Mouse (Mus musculus): ENCODE measurements around the gene Dmp1. TPM values are rescaled to one million over a fixed set of nuclear protein-coding genes. Genes with fewer than 3 reads are reported as not detected.

Gene Dmp1
- polyA plus RNA-seq, 1 experiment from 2014 or later = 0.05 TPM

DNA sequence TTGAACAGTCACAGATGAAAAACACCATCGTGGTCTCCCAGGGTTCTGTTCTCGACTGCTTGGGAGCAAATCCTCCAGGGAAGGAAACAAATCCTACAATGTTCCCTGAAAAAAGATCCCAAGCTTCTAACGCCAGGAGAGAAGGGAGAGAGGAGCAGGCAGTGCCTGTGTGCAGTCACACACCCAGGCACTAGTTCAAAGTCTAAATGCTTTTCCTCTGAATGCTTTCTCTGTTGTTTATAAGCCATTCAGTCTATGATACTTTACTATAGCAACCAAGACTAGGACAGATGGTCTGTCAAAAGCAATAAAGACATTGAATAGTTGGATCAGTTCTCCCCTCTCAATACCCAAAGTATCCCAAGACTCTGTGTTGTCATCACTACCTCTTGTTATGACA is 15.1 kb upstream of the Dmp1 start:
- Histone ChIP-seq H3K27me3 (replicated peaks; ENCODE audit: control insufficient read depth, insufficient read depth, low read length) (no peaks in the 10 kb centered on the region), H3K36me3 (ENCODE audit: control insufficient read depth, insufficient read depth, low read length) (no peaks in the 10 kb centered on the region), H3K4me1 (replicated peaks; ENCODE audit: control insufficient read depth, insufficient read depth, low read length) (no peaks in the 10 kb centered on the region), H3K4me2 (no peak overlapping the region), H3K27ac (ENCODE audit: low read depth, low read length) (no peak overlapping the region), H3K9me3 (ENCODE audit: control insufficient read depth, low read length) (no peaks in the 10 kb centered on the region; the same call in 1 of the 2 replicates), H3K4me3 (ENCODE audit: low read depth, low read length) (no peak overlapping the region), H3K9ac (ENCODE audit: low read depth, low read length) (no peak overlapping the region)
- DNase-seq (ENCODE audit: low spot score) (no peak), ATAC-seq (replicated peaks; ENCODE audit: low FRiP score) (no peak)
- 60% methylated on average over 3 of the region's 3 CpGs for WGBS

DNA sequence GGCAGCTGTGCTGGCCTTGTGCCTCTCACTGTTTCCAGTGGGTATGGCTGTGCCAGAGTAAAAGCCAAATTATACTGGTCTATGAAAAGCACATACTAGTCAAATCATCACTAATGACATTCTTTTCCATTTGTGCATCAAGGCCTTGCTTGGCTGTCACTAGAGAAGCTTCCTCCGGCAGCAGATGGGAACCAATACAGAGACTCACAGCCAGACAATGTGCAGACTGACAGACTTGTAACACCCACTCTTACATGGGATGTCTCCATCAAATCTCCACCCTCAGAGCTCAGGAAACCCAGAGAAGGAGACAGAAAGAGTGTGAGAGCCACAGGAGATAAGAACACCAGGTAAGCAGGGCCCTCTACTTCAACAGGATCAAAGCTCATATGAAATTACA is 7.3 kb upstream of the Dmp1 start:
- H3K27me3 ChIP-seq (replicated peaks; ENCODE audit: control insufficient read depth, insufficient read depth, low read length) = no peaks in the 10 kb centered on the region
- no peak overlapping the region for H3K4me2 ChIP-seq
- DNase-seq (ENCODE audit: low spot score) = no peak
- no peak overlapping the region for H3K27ac ChIP-seq (ENCODE audit: low read depth, low read length)
- no peaks in the 10 kb centered on the region for H3K4me1 ChIP-seq (replicated peaks; ENCODE audit: control insufficient read depth, insufficient read depth, low read length)
- 91% methylated on average over 1 of the region's 1 CpGs for WGBS
- no peaks in the 10 kb centered on the region for H3K9me3 ChIP-seq (ENCODE audit: control insufficient read depth, low read length)
- no peak for ATAC-seq (replicated peaks; ENCODE audit: low FRiP score)
- H3K9ac ChIP-seq (ENCODE audit: low read depth, low read length) = no peak overlapping the region
- H3K36me3 ChIP-seq (ENCODE audit: control insufficient read depth, insufficient read depth, low read length) = no peaks in the 10 kb centered on the region
- no peak overlapping the region for H3K4me3 ChIP-seq (ENCODE audit: low read depth, low read length)

DNA sequence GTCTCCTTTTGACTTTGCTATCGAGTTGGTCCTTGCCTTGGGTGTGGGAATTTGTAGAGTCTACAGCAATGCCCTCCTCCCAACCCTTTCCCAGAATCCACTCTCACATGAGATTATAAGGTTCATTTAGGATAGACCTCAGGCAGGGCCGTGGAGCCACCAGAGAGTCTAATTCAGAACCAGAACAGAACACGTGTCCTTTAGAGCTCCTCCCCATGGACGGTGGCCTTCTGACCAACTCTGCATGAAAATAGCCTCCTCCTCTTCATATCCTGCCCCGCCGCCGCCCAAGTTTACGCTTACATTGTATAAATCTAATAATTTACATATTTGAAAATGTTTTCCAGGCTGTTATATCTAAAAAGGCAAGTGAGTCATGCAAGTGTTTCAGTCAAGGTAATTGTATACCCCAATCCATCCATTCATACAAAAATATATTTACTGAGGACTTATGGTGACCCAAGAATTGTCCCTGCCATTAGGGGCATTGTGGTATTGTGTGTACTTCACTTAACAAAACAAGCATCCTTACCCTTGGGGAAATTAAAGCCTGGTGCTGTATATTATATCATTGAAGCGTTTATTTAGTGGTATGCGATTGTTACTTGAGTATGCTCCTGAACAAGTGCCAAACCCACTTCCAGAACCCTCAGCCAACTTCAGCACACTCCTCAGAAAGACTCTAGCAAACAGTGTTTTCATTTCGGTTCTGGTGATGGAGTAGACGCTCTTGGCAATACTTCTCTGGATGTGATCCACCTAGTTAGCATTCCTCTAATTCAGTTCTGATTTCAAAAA is 1.1 kb upstream of the Dmp1 start:
- Histone ChIP-seq H3K4me1 (replicated peaks; ENCODE audit: control insufficient read depth, insufficient read depth, low read length) (no peaks in the 10 kb centered on the region), H3K27me3 (replicated peaks; ENCODE audit: control insufficient read depth, insufficient read depth, low read length) (no peaks in the 10 kb centered on the region), H3K9ac (ENCODE audit: low read depth, low read length) (no peak overlapping the region), H3K27ac (ENCODE audit: low read depth, low read length) (no peak overlapping the region), H3K4me3 (ENCODE audit: low read depth, low read length) (no peak overlapping the region), H3K4me2 (no peak overlapping the region), H3K9me3 (ENCODE audit: control insufficient read depth, low read length) (no peaks in the 10 kb centered on the region), H3K36me3 (ENCODE audit: control insufficient read depth, insufficient read depth, low read length) (no peaks in the 10 kb centered on the region)
- 91% methylated on average over 12 of the region's 12 CpGs for WGBS
- no peak for DNase-seq (ENCODE audit: low spot score)
- ATAC-seq (replicated peaks; ENCODE audit: low FRiP score) = no peak

DNA sequence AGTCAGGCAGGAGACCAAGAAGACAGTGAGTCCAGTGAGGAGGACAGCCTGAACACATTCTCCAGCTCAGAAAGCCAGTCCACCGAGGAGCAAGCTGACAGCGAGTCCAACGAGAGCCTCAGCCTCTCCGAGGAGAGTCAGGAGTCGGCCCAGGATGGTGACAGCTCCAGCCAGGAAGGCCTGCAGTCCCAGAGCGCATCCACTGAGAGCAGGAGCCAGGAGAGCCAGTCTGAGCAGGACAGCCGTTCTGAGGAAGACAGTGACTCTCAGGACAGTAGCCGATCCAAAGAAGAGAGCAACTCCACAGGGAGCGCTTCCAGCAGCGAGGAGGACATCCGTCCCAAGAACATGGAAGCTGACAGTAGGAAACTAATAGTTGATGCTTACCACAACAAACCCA is 10.1 kb downstream of the Dmp1 start:
- DNase-seq (ENCODE audit: low spot score) = no peak
- Histone ChIP-seq H3K9ac (ENCODE audit: low read depth, low read length) (no peak overlapping the region), H3K9me3 (ENCODE audit: control insufficient read depth, low read length) (no peaks in the 10 kb centered on the region), H3K4me1 (replicated peaks; ENCODE audit: control insufficient read depth, insufficient read depth, low read length) (no peaks in the 10 kb centered on the region), H3K4me2 (no peak overlapping the region), H3K27me3 (replicated peaks; ENCODE audit: control insufficient read depth, insufficient read depth, low read length) (no peaks in the 10 kb centered on the region), H3K27ac (ENCODE audit: low read depth, low read length) (no peak overlapping the region), H3K4me3 (ENCODE audit: low read depth, low read length) (no peak overlapping the region), H3K36me3 (ENCODE audit: control insufficient read depth, insufficient read depth, low read length) (no peaks in the 10 kb centered on the region)
- ATAC-seq (replicated peaks; ENCODE audit: low FRiP score) = no peak
- 79% methylated on average over 11 of the region's 11 CpGs for WGBS

DNA sequence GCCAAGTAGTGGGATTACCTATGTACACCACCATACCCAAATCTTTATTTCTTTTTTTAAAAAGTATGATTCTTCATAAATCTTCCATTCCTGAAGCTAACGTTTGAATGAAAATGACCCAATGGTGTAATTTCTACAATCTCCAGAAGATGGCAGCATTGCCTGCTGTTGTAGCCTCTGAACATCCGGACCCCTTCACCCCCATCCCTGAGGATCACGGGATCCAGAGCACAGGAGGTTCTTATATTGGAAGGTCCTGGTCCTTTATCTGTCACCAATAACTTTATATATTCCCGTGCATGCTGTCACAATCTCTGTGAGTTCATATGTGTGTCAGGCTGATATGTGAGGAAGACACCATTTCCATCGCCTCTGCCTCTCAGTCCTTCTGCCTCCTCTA is 16.5 kb downstream of the Dmp1 start:
- Histone ChIP-seq H3K9me3 (ENCODE audit: control insufficient read depth, low read length) (no peaks in the 10 kb centered on the region), H3K27ac (ENCODE audit: low read depth, low read length) (no peak overlapping the region), H3K36me3 (ENCODE audit: control insufficient read depth, insufficient read depth, low read length) (no peaks in the 10 kb centered on the region), H3K9ac (ENCODE audit: low read depth, low read length) (no peak overlapping the region), H3K4me1 (replicated peaks; ENCODE audit: control insufficient read depth, insufficient read depth, low read length) (no peaks in the 10 kb centered on the region), H3K27me3 (replicated peaks; ENCODE audit: control insufficient read depth, insufficient read depth, low read length) (no peaks in the 10 kb centered on the region), H3K4me3 (ENCODE audit: low read depth, low read length) (no peak overlapping the region), H3K4me2 (no peak overlapping the region)
- no peak for DNase-seq (ENCODE audit: low spot score)
- no peak for ATAC-seq (replicated peaks; ENCODE audit: low FRiP score)
- WGBS = 34% methylated on average over 5 of the region's 5 CpGs

DNA sequence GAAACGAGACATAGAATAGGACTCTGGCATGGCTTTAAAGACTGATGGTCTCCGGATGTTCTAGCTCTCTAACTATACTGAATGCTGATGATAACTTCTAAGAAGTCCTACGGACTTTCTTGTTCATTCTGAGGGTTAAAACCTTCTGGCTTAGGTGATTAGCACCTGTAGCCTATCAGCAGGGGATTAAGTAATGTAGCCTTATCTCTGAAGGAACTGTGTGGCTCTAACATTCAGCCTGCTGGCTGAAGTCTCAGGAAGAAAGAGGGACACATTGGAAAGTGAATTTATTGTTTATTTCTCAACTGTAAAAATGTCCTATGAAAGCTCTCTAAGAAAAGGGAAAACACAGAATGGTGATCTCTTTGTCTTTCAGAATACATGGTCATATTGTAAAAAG is 21.9 kb downstream of the Dmp1 start:
- no peak overlapping the region for H3K27ac ChIP-seq (ENCODE audit: low read depth, low read length)
- no peaks in the 10 kb centered on the region for H3K9me3 ChIP-seq (ENCODE audit: control insufficient read depth, low read length)
- no peak overlapping the region for H3K4me3 ChIP-seq (ENCODE audit: low read depth, low read length)
- H3K36me3 ChIP-seq (ENCODE audit: control insufficient read depth, insufficient read depth, low read length) = no peaks in the 10 kb centered on the region
- no peaks in the 10 kb centered on the region for H3K4me1 ChIP-seq (replicated peaks; ENCODE audit: control insufficient read depth, insufficient read depth, low read length)
- H3K9ac ChIP-seq (ENCODE audit: low read depth, low read length) = no peak overlapping the region
- H3K4me2 ChIP-seq = no peak overlapping the region
- DNase-seq (ENCODE audit: low spot score) = no peak
- ATAC-seq (replicated peaks; ENCODE audit: low FRiP score) = no peak
- 54% methylated on average over 3 of the region's 3 CpGs for WGBS
- H3K27me3 ChIP-seq (replicated peaks; ENCODE audit: control insufficient read depth, insufficient read depth, low read length) = no peaks in the 10 kb centered on the region

DNA sequence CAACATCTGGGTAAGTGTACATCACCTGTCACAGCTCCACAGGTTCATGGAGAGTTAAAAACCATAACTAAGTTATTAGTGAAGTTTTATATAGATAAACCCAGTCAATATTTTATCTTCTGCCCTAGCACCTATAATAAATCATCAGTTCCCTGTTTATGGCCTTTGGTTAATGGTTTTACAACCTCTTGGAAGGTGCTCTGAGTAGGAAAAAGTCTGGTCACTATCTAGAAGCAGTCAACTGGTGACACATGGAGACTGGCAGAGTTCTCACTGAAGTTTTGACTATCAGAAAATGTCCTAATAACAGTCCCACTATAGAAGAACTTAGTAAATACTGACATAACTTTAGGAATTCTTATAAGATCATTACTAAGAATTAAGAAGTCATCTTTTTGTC is 22.3 kb downstream of the Dmp1 start:
- no peak overlapping the region for H3K9ac ChIP-seq (ENCODE audit: low read depth, low read length)
- no peaks in the 10 kb centered on the region for H3K9me3 ChIP-seq (ENCODE audit: control insufficient read depth, low read length)
- ATAC-seq (replicated peaks; ENCODE audit: low FRiP score) (no peak), DNase-seq (ENCODE audit: low spot score) (no peak)
- H3K4me1 ChIP-seq (replicated peaks; ENCODE audit: control insufficient read depth, insufficient read depth, low read length) = no peaks in the 10 kb centered on the region
- H3K36me3 ChIP-seq (ENCODE audit: control insufficient read depth, insufficient read depth, low read length) = no peaks in the 10 kb centered on the region
- H3K27ac ChIP-seq (ENCODE audit: low read depth, low read length) = no peak overlapping the region
- H3K27me3 ChIP-seq (replicated peaks; ENCODE audit: control insufficient read depth, insufficient read depth, low read length) = no peaks in the 10 kb centered on the region
- no peak overlapping the region for H3K4me2 ChIP-seq
- no peak overlapping the region for H3K4me3 ChIP-seq (ENCODE audit: low read depth, low read length)

DNA sequence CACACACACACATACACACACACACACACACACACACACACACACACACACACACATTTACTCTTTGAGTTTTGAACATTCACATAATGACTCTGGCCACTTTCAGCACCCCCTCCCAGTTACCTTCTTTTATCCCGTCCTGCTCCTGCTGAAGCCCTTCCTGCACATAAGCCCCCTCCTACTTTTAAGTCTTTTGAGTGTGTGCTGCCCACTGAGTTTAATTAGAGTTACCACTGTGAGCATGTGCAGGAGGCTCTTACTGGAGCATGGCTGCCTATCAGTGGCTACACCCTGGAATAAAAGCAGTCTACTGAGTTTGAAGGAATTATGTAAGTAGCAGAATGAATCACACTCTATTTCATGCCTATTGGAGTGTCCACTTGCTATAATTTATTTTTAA is 26.1 kb downstream of the Dmp1 start:
- H3K9ac ChIP-seq (ENCODE audit: low read depth, low read length) = no peak overlapping the region
- H3K4me2 ChIP-seq = no peak overlapping the region
- no peaks in the 10 kb centered on the region for H3K36me3 ChIP-seq (ENCODE audit: control insufficient read depth, insufficient read depth, low read length)
- no peak overlapping the region for H3K27ac ChIP-seq (ENCODE audit: low read depth, low read length)
- H3K27me3 ChIP-seq (replicated peaks; ENCODE audit: control insufficient read depth, insufficient read depth, low read length) = no peaks in the 10 kb centered on the region
- WGBS = 54% methylated on average over 1 of the region's 1 CpGs
- no peaks in the 10 kb centered on the region for H3K9me3 ChIP-seq (ENCODE audit: control insufficient read depth, low read length)
- no peak overlapping the region for H3K4me3 ChIP-seq (ENCODE audit: low read depth, low read length)
- ATAC-seq (replicated peaks; ENCODE audit: low FRiP score) = no peak
- DNase-seq (ENCODE audit: low spot score) = no peak
- H3K4me1 ChIP-seq (replicated peaks; ENCODE audit: control insufficient read depth, insufficient read depth, low read length) = no peaks in the 10 kb centered on the region

DNA sequence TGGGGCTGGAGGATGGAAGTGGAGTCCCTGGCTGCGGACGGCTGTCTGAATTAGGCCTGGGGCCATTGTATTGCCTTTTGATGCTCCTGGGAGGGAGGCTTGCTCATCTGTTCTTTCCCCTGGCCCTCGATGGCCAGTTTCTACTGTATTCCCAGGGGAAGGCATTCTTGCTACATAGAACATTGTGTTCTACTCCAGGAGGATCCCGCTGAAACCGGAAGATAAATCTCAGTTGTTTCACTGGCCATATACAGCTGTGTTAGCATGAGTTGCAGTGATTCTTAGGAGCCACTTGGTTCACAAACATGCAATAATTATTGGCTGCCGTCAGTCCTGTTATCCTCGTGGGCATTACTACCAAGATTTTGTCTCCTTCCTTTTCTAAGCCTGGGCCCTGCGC is 34.3 kb downstream of the Dmp1 start:
- Histone ChIP-seq H3K9me3 (ENCODE audit: control insufficient read depth, low read length) (no peaks in the 10 kb centered on the region), H3K4me1 (replicated peaks; ENCODE audit: control insufficient read depth, insufficient read depth, low read length) (no peaks in the 10 kb centered on the region), H3K27me3 (replicated peaks; ENCODE audit: control insufficient read depth, insufficient read depth, low read length) (no peaks in the 10 kb centered on the region), H3K4me2 (no peak overlapping the region), H3K36me3 (ENCODE audit: control insufficient read depth, insufficient read depth, low read length) (no peaks in the 10 kb centered on the region), H3K9ac (ENCODE audit: low read depth, low read length) (no peak overlapping the region), H3K4me3 (ENCODE audit: low read depth, low read length) (no peak overlapping the region), H3K27ac (ENCODE audit: low read depth, low read length) (no peak overlapping the region)
- 85% methylated on average over 8 of the region's 8 CpGs for WGBS
- DNase-seq (ENCODE audit: low spot score) (no peak), ATAC-seq (replicated peaks; ENCODE audit: low FRiP score) (no peak)
